Mouse (Mus musculus) spleen, adult 2 months (tissue): ENCODE measurements around the gene Npff.

ENCODE experiments used
- CTCF ChIP-seq: fragments of 200-500 bp; IDR thresholded peaks from 2 replicates; pipeline ENCODE4 v1.5.1; 2011; ENCODE audit warnings: mild to moderate bottlenecking, inconsistent platforms; ENCODE audit not compliant: insufficient read depth, insufficient read length, insufficient replicate concordance; ENCODE audit errors: extremely low read depth
- POLR2A ChIP-seq: fragments of 200-500 bp; IDR thresholded peaks from 2 replicates; pipeline ENCODE4 v1.6.1; 2011; ENCODE audit warnings: low read depth, low read length, inconsistent platforms

DNA sequence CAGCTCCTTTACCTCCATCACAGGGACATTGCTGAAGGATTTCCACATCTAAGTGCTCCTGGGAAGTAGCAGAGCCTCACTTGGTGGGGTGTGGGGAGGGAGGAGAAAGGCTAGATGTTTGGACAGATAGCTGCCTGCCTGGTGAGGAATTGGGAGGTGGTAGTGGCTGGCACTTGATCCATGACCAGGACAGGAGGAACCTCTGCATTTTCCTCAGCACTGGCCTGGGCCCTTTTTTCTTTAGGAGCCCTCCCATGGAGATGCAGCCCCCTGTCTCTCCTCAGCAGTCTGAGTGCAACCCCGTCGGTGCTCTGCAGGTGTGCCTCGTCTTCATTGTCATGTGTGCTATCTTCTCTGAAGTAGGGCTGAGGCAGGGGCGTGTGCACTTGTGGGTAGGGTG is 3.3 kb downstream of the Npff start:
- TF ChIP-seq CTCF (no peak), POLR2A (no peak)
